Mouse (Mus musculus) heart, postnatal 25 days (tissue): ENCODE data around the gene Col6a5. TPM values are rescaled to one million over a fixed set of nuclear protein-coding genes. Genes with fewer than 3 reads are reported as not detected.
"Not testable (repeated sequence)": the region's sequence is repeated elsewhere in the genome, so short reads cannot be mapped to it uniquely, and the experiment has no call there.

ENCODE experiments used
- DNase-seq: peaks from one replicate; pipeline ENCODE4 v3.0.0; 2022; ENCODE audit warnings: low spot score
- intact Hi-C: fragments of 180-260 bp; cut with DNase I; formaldehyde crosslinking; loops from one replicate; pipeline ENCODE4 v1.15.1; 2025
- total RNA-seq, 2 experiments: library from RNA; stranded (reverse); gene quantifications; 2 replicates each; pipeline ENCODE4 v1.2.3; 2021

Gene Col6a5
- total RNA-seq, 2 experiments from 2014 or later, result 0.16 to 0.28 TPM

- DNase-seq, result no peak
- intact Hi-C loops, result no loop called here
These were observed 45.3 kb downstream of the Col6a5 start for GRCm38 (mm10) chr9:105915186-105915585.

- intact Hi-C loops, result no loop called here
- no peak for DNase-seq
These were observed 50.3 kb downstream of the Col6a5 start for GRCm38 (mm10) chr9:105910166-105910565.

GRCm38 (mm10) chr9:105909352-105909751 is 51.1 kb downstream of the Col6a5 start:
- intact Hi-C loops, result no loop called here
- no peak for DNase-seq

- no peak for DNase-seq
- intact Hi-C loops, result no loop called here
These were observed 53.0 kb downstream of the Col6a5 start for GRCm38 (mm10) chr9:105907411-105907810.

- DNase-seq, result no peak
- intact Hi-C loops, result no loop called here
These were observed 72.9 kb downstream of the Col6a5 start for GRCm38 (mm10) chr9:105887521-105887920.

- intact Hi-C loops, result no loop called here
- DNase-seq, result no peak
These were observed 75.6 kb downstream of the Col6a5 start for GRCm38 (mm10) chr9:105884656-105885430.

- intact Hi-C loops, result no loop called here
- DNase-seq, result no peak
These were observed 79.7 kb downstream of the Col6a5 start for GRCm38 (mm10) chr9:105880743-105881142.

GRCm38 (mm10) chr9:105878365-105879108 is 81.9 kb downstream of the Col6a5 start:
- intact Hi-C loops, result no loop called here
- no peak for DNase-seq

GRCm38 (mm10) chr9:105876124-105876523 is 84.3 kb downstream of the Col6a5 start:
- intact Hi-C loops, result no loop called here
- DNase-seq, result no peak

GRCm38 (mm10) chr9:105871643-105872042 is 88.8 kb downstream of the Col6a5 start:
- intact Hi-C loops, result no loop called here
- DNase-seq, result peak; percentile 23

GRCm38 (mm10) chr9:105857773-105858172 is 102.7 kb downstream of the Col6a5 start:
- intact Hi-C loops, result loop anchor here (1.0 to 10.0 kb wide), 3 partner anchors 129 to 363 kb away; no protein-coding TSS in a partner anchor

GRCm38 (mm10) chr9:105852778-105853065 is 107.7 kb downstream of the Col6a5 start:
- intact Hi-C loops, result loop anchor here (10.0 kb wide), 1 partner anchor 358 kb away; no protein-coding TSS in a partner anchor
- no peak for DNase-seq

More at GRCm38 (mm10) chr9:105857773-105858172, 102.7 kb downstream of the Col6a5 start:
- no peak for DNase-seq

- no peak for DNase-seq
- intact Hi-C loops, result loop anchor here (10.0 kb wide), 1 partner anchor 357 kb away; no protein-coding TSS in a partner anchor
These were observed 108.2 kb downstream of the Col6a5 start for GRCm38 (mm10) chr9:105852015-105852777.

GRCm38 (mm10) chr9:105851011-105851410 is 109.4 kb downstream of the Col6a5 start:
- intact Hi-C loops, result loop anchor here (10.0 kb wide), 1 partner anchor 356 kb away; no protein-coding TSS in a partner anchor
- DNase-seq, result no peak

- intact Hi-C loops, result no loop called here
- no peak for DNase-seq
These were observed 112.0 kb downstream of the Col6a5 start for GRCm38 (mm10) chr9:105848396-105848795.

- intact Hi-C loops, result no loop called here
- no peak for DNase-seq
These were observed 113.2 kb downstream of the Col6a5 start for GRCm38 (mm10) chr9:105847261-105847660.

GRCm38 (mm10) chr9:105841386-105841785 is 119.1 kb downstream of the Col6a5 start:
- DNase-seq, intact Hi-C loops: not testable (repeated sequence)

- intact Hi-C loops, result no loop called here
- DNase-seq, result no peak
These were observed 121.3 kb downstream of the Col6a5 start for GRCm38 (mm10) chr9:105839147-105839515.

GRCm38 (mm10) chr9:105838396-105839146 is 121.9 kb downstream of the Col6a5 start:
- DNase-seq, result no peak

GRCm38 (mm10) chr9:105835587-105835986 is 124.9 kb downstream of the Col6a5 start:
- DNase-seq, result peak; percentile 40
- intact Hi-C loops, result no loop called here

More at GRCm38 (mm10) chr9:105838396-105839146, 121.9 kb downstream of the Col6a5 start:
- intact Hi-C loops, result no loop called here
